Comparison of ENCODE assay signal across 34 mouse cellular contexts in genomic region chr4:139105453-139105852, GRCm38 (mm10). TPM values are rescaled to one million over a fixed set of nuclear protein-coding genes. Genes with fewer than 3 reads are reported as not detected.
"Had no signal": no experiment of that assay in that cellular context is flagged by ENCODE, and none has a peak within 500 bp of the region (broad histone marks: within the 10 kb centered on the region; RNA-seq: fewer than 3 reads in every experiment).

No protein-coding gene starts in this region.

- H3K9ac ChIP-seq: heart, embryonic 13.5 days; heart, embryonic 15.5 days; hindbrain, embryonic 13.5 days; hindbrain, embryonic 15.5 days; kidney, embryonic 15.5 days; limb, embryonic 13.5 days; limb, embryonic 15.5 days; liver, embryonic 12.5 days; liver, embryonic 14.5 days had no signal

- H3K27ac ChIP-seq: heart, embryonic 10.5 days; heart, embryonic 13.5 days; heart, embryonic 15.5 days; hindbrain, embryonic 13.5 days; hindbrain, embryonic 15.5 days; hindbrain, postnatal 0 days; kidney, embryonic 15.5 days; kidney, postnatal 0 days; liver, embryonic 12.5 days; liver, embryonic 14.5 days had no signal

- H3K4me3 ChIP-seq: gastrocnemius, adult 2 months; heart, embryonic 10.5 days; heart, embryonic 13.5 days; heart, embryonic 15.5 days; hindbrain, embryonic 13.5 days; hindbrain, embryonic 15.5 days; kidney, embryonic 15.5 days; limb, embryonic 13.5 days; limb, embryonic 15.5 days; liver, embryonic 12.5 days had no signal

- H3K9me3 ChIP-seq: heart, embryonic 10.5 days; heart, embryonic 13.5 days; heart, embryonic 15.5 days; hindbrain, embryonic 13.5 days; hindbrain, embryonic 15.5 days; kidney, embryonic 15.5 days; limb, embryonic 13.5 days; limb, embryonic 15.5 days; liver, embryonic 12.5 days had no signal

- DNase-seq: gastrocnemius, adult 2 months; gastrocnemius, postnatal 10 days; gastrocnemius, postnatal 25 days; heart, adult 18-20 months; heart, postnatal 14 days; heart, postnatal 36 days; kidney, adult 11 months; kidney, adult 2 months; kidney, adult 9 months; kidney, postnatal 14 days; kidney, postnatal 36 days; layer of hippocampus, adult 9-11 months; layer of hippocampus, postnatal 36 days; left cerebral cortex, postnatal 4 days had no signal

- H3K4me2 ChIP-seq: heart, embryonic 13.5 days; heart, embryonic 15.5 days; hindbrain, embryonic 13.5 days; hindbrain, embryonic 15.5 days; kidney, embryonic 15.5 days; limb, embryonic 13.5 days; limb, embryonic 15.5 days; liver, embryonic 12.5 days had no signal

- H3K27me3 ChIP-seq: heart, embryonic 13.5 days; heart, embryonic 15.5 days; hindbrain, embryonic 13.5 days; hindbrain, embryonic 15.5 days; kidney, embryonic 15.5 days; limb, embryonic 13.5 days; limb, embryonic 15.5 days; liver, embryonic 12.5 days had no signal

- ATAC-seq: hindbrain, postnatal 0 days; intestine, embryonic 16.5 days; liver, embryonic 12.5 days had no signal

RNA-seq across cellular contexts. Expression of gene Nbl1, which starts 12.7 kb away (rescaled TPM):
- total RNA-seq: granulocyte monocyte progenitor cell, adult 5-6 weeks had no signal

RNA-seq across cellular contexts. Expression of gene Htr6, which starts 30.1 kb away (rescaled TPM):
- total RNA-seq: gastrocnemius, adult 2 months; gastrocnemius, postnatal 10 days; gastrocnemius, postnatal 25 days; gastrocnemius, postnatal 4 days; granulocyte monocyte progenitor cell, adult 5-6 weeks; heart, adult 18-20 months; heart, adult 8-10 months; heart, postnatal 14 days; heart, postnatal 36 days; hematopoietic stem cell, adult 5-6 weeks; liver, adult 2 months had no signal
- polyA plus RNA-seq: heart, embryonic 10.5 days; heart, embryonic 13.5 days; heart, embryonic 15.5 days; heart, postnatal 0 days; hindbrain, embryonic 11.5 days; intestine, embryonic 16.5 days; kidney, adult 2 months; kidney, embryonic 15.5 days; liver, adult 2 months; liver, embryonic 12.5 days; liver, embryonic 14.5 days had no signal
